Mouse (Mus musculus) left cerebral cortex, adult 18-20 months (tissue): Measurements from ENCODE around the gene Pdzk1ip1. TPM values are rescaled to one million over a fixed set of nuclear protein-coding genes. Genes with fewer than 3 reads are reported as not detected.

Source experiments
- DNase-seq, 2 experiments: peaks; one replicate each; pipeline ENCODE4 v3.0.0; 2021 to 2022; ENCODE audit warnings: low spot score in 2 of 2, mixed read lengths in 1 of 2
- total RNA-seq, 2 experiments: library from RNA; stranded (reverse); gene quantifications; 2 replicates each; pipeline ENCODE4 v1.2.3; 2021

Gene Pdzk1ip1
- total RNA-seq, 2 experiments from 2014 or later: 0.42 to 0.93 TPM

GRCm38 (mm10) chr4:115074789-115075188 lies 13.7 kb upstream of the Pdzk1ip1 start:
- DNase-seq: no peak

- no peak for DNase-seq
These were observed 13.1 kb upstream of the Pdzk1ip1 start for GRCm38 (mm10) chr4:115075204-115075915.

- DNase-seq: no peak
These were observed 9.4 kb upstream of the Pdzk1ip1 start for GRCm38 (mm10) chr4:115078892-115079820.

DNA sequence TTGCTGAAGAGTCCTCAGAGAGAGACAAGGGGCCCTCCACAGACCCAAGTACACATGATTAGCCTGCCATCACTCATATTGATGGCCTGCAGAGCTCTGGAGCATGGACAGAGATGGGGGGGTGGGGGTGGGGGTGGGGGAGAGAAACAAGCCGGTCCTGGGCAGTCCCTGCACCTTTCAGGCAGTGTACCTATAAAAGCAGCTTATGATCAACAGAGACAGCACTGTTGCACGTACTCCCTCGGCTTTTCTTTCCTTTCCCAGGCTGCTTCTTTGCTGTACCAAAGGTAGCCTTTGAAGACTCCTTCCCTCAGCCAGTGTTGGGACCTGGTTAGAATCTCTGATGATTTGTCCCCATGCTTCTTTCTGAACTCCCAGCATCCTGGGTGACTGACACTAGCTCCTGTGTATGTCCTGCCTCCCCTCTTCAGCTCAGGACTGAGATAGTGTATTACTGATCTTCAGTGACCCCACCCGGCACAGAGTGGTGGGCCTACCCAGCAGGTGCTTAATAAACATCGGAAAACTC lies 8.6 kb upstream of the Pdzk1ip1 start:
- DNase-seq: no peak

DNA sequence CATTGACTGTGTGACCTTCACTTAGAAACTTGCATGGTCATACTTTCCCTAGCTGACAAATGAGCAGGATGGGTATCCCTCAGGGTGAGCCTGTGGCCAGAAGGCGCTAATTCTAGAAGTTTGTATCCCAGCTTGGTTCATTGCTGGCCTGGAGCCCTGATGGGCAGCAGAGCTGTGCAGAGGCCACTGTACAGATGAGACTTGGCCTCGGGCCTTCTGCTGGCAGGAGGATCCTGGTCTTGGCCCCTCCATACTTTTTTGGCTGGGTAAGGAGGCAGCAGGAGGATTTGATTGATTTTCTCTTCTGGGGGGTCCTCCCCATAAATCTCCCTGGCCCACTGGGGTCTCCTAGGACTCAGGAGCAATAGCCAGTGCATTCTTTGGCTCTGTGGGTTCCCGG lies 5.5 kb upstream of the Pdzk1ip1 start:
- no peak for DNase-seq

- peak; percentile 60 to 62 for DNase-seq
These were observed 2.9 kb upstream of the Pdzk1ip1 start for GRCm38 (mm10) chr4:115085522-115086095.

DNA sequence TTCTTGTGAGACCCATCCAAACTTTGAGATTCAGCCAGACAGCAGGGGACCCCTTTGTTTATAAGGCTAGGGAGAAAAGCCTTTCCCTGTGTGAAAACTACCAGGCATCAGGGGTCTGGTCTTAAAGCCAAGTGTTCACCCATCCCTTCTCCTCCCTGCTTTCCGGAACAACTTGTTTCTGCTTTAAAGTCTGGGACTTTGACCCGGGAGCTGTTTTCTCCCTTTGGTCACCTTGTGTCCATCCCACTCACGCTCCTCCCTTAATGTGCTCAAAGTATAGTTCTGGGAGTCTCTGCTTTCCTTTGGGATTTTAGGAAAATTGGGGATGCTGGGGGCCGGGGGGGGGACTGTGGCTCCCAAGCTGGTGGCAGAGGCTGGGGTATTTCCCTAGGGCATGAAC lies 2.3 kb upstream of the Pdzk1ip1 start:
- no peak for DNase-seq

- no peak for DNase-seq
These were observed 1.6 kb upstream of the Pdzk1ip1 start for GRCm38 (mm10) chr4:115086763-115087415.

DNA sequence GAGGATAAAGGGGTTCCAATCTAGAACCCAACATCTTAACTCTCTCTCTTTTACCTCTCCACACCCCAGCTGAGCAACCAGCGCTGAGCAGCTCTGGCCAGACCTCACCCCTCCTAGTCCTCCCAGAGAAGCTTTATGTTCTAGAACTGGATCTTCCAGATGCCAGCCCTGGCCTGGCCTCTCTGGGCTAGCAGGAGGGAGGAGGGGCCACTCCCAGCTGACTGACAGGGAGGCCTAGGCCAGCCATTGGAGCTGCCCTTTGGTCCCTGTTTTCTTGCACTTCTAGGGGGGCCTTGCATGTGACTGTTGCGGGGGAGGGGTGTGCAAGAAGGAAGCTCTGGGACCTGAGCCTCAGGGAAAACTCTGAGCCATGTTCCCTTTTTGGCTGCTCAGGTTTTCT lies 2.1 kb downstream of the Pdzk1ip1 start:
- no peak for DNase-seq

GRCm38 (mm10) chr4:115091806-115092205 lies 3.3 kb downstream of the Pdzk1ip1 start:
- DNase-seq: no peak

DNA sequence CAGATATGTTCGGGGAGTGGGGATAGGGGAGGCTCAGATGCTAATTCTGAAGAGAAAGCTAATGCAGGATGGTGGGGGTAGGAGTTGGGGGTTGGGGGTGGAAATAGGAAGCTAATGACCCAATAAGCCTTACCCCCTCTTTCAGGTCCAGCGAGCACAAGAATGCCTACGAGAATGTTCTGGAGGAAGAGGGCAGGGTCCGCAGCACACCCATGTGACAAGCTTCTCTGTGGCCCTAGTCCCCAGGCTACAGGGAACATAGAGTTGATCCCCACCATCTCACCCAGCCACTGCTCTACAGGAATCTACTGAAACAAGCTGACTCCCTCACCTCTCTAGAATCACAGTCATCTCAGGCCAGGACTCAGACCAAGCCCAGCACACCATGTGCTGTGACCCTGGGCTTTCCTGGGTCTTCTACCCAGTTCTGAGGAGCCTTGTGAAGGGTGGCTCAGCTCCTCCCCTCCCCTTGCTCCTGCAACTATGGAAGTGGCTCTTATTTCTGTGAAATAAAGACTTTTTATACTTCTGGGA lies 4.9 kb downstream of the Pdzk1ip1 start:
- DNase-seq: no peak

GRCm38 (mm10) chr4:115094056-115094455 lies 5.5 kb downstream of the Pdzk1ip1 start:
- DNase-seq: no peak

- peak in 1 of 2 experiments; percentile 18 for DNase-seq
These were observed 7.3 kb downstream of the Pdzk1ip1 start for GRCm38 (mm10) chr4:115095671-115096434.

GRCm38 (mm10) chr4:115096435-115097145 lies 8.1 kb downstream of the Pdzk1ip1 start:
- DNase-seq: no peak

DNA sequence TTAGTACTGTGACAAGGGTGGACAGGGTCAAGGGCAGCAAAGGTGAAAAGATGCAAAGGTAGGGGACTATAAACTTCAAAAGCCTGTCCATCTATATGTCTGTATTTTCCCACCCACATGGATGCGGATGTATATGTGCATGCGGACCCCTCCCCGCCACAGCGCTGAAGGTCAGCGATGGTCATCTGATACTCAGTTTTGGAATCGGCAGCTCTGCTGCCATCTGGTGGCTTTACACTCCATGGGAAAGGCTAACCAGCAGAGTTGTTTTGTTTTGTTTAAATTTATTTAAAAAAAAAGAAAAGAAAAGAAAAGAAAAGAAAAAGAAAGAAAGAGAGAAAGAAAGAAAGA lies 8.6 kb downstream of the Pdzk1ip1 start:
- peak in 1 of 2 experiments; percentile 18 for DNase-seq

GRCm38 (mm10) chr4:115101682-115102081 lies 13.2 kb downstream of the Pdzk1ip1 start:
- peak; percentile 74 to 78 for DNase-seq

DNA sequence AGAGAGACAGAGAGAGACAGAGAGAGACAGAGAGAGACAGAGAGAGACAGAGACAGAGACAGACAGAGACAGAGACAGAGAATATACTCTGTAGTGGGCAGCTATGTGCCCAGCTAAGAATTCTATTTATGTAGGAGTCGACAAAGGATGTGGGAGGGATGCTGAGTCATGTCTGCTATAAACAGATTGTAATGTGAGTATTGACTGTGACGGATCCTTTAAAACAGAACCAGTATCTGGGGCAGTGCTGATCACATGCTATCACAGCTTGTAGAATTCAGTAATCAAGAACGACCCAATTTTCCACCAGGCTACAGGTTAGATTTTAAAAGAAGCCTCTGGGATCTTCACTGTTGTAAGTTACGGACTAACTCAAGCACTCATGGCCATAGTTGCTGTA lies 15.0 kb downstream of the Pdzk1ip1 start:
- DNase-seq: peak in 1 of 2 experiments; percentile 41

GRCm38 (mm10) chr4:115111167-115111566 lies 22.7 kb downstream of the Pdzk1ip1 start:
- DNase-seq: no peak

- no peak for DNase-seq
These were observed 24.8 kb downstream of the Pdzk1ip1 start for GRCm38 (mm10) chr4:115113266-115113665.
